Mouse (Mus musculus) limb, embryonic 10.5 days (tissue): ENCODE measurements at regions not wholly inside any gene's neighbourhood (a gene's known extent, or its start where the extent isn't known, plus 50 kb on each side); places are given as distances from the start of the nearest gene placed in this dataset.

Experiments
- DNase-seq: peaks from one replicate; pipeline ENCODE4 v3.0.0-alpha.2; 2017; ENCODE audit warnings: low spot score
- H3K27ac ChIP-seq: fragments of 300-500 bp; sonication (generic); 2 replicates; pipeline ENCODE4 v1.5.1; 2016; ENCODE audit warnings: mild to moderate bottlenecking
- H3K27me3 ChIP-seq: fragments of 300-500 bp; sonication (generic); 2 replicates; pipeline ENCODE4 v1.6.1; 2016; ENCODE audit warnings: low read depth, mild to moderate bottlenecking; ENCODE audit not compliant: poor library complexity, severe bottlenecking
- H3K36me3 ChIP-seq: fragments of 300-500 bp; sonication (generic); 2 replicates; pipeline ENCODE4 v1.6.1; 2016; ENCODE audit warnings: mild to moderate bottlenecking, moderate library complexity
- H3K4me1 ChIP-seq: fragments of 300-500 bp; sonication (generic); 2 replicates; pipeline ENCODE4 v1.6.1; 2016
- H3K4me3 ChIP-seq: fragments of 300-500 bp; sonication (generic); 2 replicates; pipeline ENCODE4 v1.5.1; 2016; ENCODE audit warnings: mild to moderate bottlenecking, moderate library complexity
- H3K9me3 ChIP-seq: fragments of 300-500 bp; sonication (generic); replicated peaks from 2 replicates; pipeline ENCODE4 v1.6.1; 2016; ENCODE audit warnings: mild to moderate bottlenecking
- WGBS: fragments of 180-500 bp; shearing (Covaris S2); methylation state at CpG from one replicate; pipeline ENCODE4 v1.1.7; 2016; 5-methylcytosine and 5-hydroxymethylcytosine counted together

GRCm38 (mm10) chr1:75704832-75705650 lies 159.0 kb downstream of the Slc4a3 start:
- Histone ChIP-seq H3K27ac (peak overlapping the region; percentile 48; the same call in 1 of the 2 replicates), H3K9me3 (no peaks in the 10 kb centered on the region), H3K4me3 (no peak overlapping the region), H3K27me3 (no peaks in the 10 kb centered on the region), H3K4me1 (peaks cover 13% of the 10 kb centered on the region), H3K36me3 (no peaks in the 10 kb centered on the region)
- no peak for DNase-seq
- 55% methylated on average over 24 of the region's 24 CpGs for WGBS

DNA sequence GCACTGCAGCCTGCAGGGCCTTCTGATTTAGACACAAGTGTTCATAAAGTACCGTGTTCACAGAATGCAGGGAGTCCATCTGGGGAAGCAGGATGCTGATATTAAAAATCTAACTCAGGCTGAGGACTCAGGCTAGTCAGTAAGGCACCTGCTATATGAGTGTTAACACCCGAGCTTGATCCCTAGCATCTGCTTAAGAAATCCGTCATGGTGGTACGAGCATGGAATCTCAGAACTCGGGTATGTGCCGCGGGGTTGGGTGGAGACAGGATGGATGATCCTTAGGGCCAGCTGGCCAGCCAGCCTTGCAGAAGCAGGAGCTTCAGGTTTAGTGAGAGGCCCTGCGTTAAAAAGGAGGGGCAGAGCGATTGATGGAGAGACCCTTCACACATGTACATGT lies 160.1 kb downstream of the Slc4a3 start:
- Histone ChIP-seq H3K9me3 (no peaks in the 10 kb centered on the region), H3K27ac (no peak overlapping the region), H3K4me3 (no peak overlapping the region), H3K27me3 (no peaks in the 10 kb centered on the region), H3K4me1 (peaks cover 13% of the 10 kb centered on the region), H3K36me3 (no peaks in the 10 kb centered on the region)
- WGBS = 82% methylated on average over 9 of the region's 9 CpGs
- no peak for DNase-seq

- DNase-seq = no peak
- Histone ChIP-seq H3K4me3 (no peak overlapping the region), H3K27me3 (no peaks in the 10 kb centered on the region), H3K9me3 (no peaks in the 10 kb centered on the region), H3K36me3 (no peaks in the 10 kb centered on the region), H3K27ac (no peak overlapping the region), H3K4me1 (0 out of 2 replicates have a peak, but pooled peaks cover 3% of the 10 kb centered on the region)
- WGBS = 88% methylated on average over 5 of the region's 5 CpGs
These were observed 177.4 kb downstream of the Slc4a3 start for GRCm38 (mm10) chr1:75723431-75723830.

DNA sequence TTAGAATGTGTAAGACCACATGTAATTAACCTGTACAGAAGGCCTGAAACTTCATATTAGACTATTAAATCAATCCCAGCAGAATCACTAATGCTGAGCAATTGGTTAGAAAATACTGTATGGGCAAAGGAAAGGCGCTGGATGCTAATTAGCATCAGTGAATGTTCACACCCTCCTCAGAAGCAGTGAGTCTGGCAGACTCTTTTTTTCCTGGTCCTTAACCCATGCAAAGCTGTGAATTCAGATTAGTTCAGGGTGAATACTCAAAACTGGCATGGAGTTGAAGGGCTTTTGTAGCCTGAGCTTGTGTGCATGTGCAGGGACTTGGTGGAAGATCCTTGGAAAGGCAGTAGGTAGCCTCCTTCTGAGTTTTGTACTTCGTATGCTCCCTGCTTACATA lies 179.3 kb downstream of the Slc4a3 start:
- H3K4me3 ChIP-seq = no peak overlapping the region
- no peak overlapping the region for H3K27ac ChIP-seq
- no peaks in the 10 kb centered on the region for H3K36me3 ChIP-seq
- no peak for DNase-seq
- H3K27me3 ChIP-seq = no peaks in the 10 kb centered on the region
- 0 out of 2 replicates have a peak, but pooled peaks cover 3% of the 10 kb centered on the region for H3K4me1 ChIP-seq
- WGBS = 75% methylated on average over 2 of the region's 2 CpGs
- H3K9me3 ChIP-seq = no peaks in the 10 kb centered on the region

GRCm38 (mm10) chr1:75728859-75729258 lies 182.8 kb downstream of the Slc4a3 start:
- H3K36me3 ChIP-seq = no peaks in the 10 kb centered on the region
- no peaks in the 10 kb centered on the region for H3K27me3 ChIP-seq
- DNase-seq = no peak
- WGBS = 79% methylated on average over 2 of the region's 2 CpGs
- H3K4me3 ChIP-seq = no peak overlapping the region
- H3K27ac ChIP-seq = no peak overlapping the region
- peaks cover 16% of the 10 kb centered on the region; the same call in 1 of the 2 replicates for H3K4me1 ChIP-seq
- no peaks in the 10 kb centered on the region for H3K9me3 ChIP-seq

GRCm38 (mm10) chr1:75733791-75734190 lies 187.7 kb downstream of the Slc4a3 start:
- WGBS = 45% methylated on average over 4 of the region's 4 CpGs
- Histone ChIP-seq H3K36me3 (no peaks in the 10 kb centered on the region), H3K9me3 (no peaks in the 10 kb centered on the region), H3K27me3 (no peaks in the 10 kb centered on the region), H3K4me3 (no peak overlapping the region), H3K4me1 (peaks cover 19% of the 10 kb centered on the region; the same call in 1 of the 2 replicates), H3K27ac (no peak overlapping the region)
- DNase-seq = no peak

DNA sequence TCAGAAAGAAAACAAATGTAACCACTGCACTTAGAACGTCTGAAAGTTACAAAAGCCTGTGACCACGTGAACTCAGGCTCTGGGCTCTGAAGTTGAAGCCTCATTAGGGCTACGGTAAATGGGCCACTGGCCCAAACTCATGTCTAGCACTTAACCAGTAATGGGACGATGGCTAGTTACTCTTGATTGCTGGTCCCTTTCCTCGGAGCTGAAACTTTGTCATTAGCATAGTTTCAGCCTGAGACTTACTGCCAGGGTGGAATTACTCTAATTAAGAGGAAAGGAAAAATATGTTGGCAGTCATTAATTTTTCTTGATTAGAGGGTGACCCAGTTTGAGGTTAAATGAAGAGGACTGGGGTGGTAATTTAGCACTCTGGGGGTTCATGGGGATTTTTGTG lies 192.6 kb downstream of the Slc4a3 start:
- H3K4me1 ChIP-seq = peaks cover 13% of the 10 kb centered on the region; the same call in 1 of the 2 replicates
- peak overlapping the region; percentile 19; the same call in 1 of the 2 replicates for H3K27ac ChIP-seq
- H3K27me3 ChIP-seq = no peaks in the 10 kb centered on the region
- DNase-seq = no peak
- WGBS = 34% methylated on average over 5 of the region's 5 CpGs
- H3K36me3 ChIP-seq = no peaks in the 10 kb centered on the region
- H3K9me3 ChIP-seq = no peaks in the 10 kb centered on the region
- no peak overlapping the region for H3K4me3 ChIP-seq

DNA sequence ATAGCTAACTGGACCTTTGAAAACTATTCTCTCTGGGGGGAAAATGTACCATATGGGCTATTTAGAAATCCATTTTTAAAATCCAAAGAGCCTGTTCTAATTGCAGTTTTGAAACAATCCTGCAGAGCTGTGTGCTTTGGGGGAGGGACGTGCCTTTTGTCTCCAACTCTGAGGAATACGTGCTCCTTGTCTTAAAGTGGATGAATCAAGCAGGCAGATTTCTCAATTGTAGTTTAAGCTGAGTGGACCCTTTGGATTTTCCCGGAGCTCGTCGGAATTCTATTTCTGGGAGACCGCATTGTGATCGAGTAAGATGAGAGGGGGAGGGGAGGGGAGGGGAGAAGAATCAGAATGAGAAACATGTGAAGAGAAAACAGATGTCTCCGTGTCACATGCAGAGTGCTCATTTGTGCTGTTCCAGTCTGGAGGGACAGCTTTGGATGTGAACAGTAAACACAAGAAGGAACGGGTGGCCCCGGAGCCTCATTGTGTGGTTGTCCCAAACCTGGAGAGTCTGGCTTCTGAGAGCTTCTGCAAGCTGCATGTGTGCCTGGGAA lies 203.7 kb downstream of the Slc4a3 start:
- H3K9me3 ChIP-seq = no peaks in the 10 kb centered on the region
- H3K4me3 ChIP-seq = no peak overlapping the region
- H3K36me3 ChIP-seq = no peaks in the 10 kb centered on the region
- no peaks in the 10 kb centered on the region for H3K27me3 ChIP-seq
- peak overlapping the region; percentile 75 for H3K27ac ChIP-seq
- 67% methylated on average over 10 of the region's 10 CpGs for WGBS
- H3K4me1 ChIP-seq = peaks cover 21% of the 10 kb centered on the region
- no peak for DNase-seq

DNA sequence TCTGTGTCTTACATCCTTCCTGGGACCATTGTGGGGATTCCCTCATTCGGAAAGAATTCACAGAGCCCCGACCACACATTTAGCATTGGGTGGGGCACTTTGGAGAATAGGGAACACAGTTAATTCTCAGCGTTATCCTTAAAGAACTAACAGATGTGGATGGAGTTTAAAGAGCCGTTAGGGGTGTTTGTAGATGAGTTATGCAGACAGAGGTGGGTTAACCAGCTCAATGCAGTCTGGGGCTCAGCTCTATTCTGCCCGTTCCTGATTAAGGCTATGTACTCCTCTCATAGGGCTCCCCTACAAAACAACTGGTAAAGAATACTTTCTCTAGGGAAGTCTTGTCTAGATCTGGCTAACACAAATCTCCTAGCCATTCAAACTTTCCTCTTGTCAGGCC lies 226.1 kb downstream of the Slc4a3 start:
- H3K27me3 ChIP-seq = no peaks in the 10 kb centered on the region
- no peaks in the 10 kb centered on the region for H3K36me3 ChIP-seq
- WGBS = 55% methylated on average over 5 of the region's 5 CpGs
- H3K4me1 ChIP-seq = peaks cover 38% of the 10 kb centered on the region
- H3K4me3 ChIP-seq = no peak overlapping the region
- no peak for DNase-seq
- H3K27ac ChIP-seq = peak overlapping the region; percentile 89
- H3K9me3 ChIP-seq = no peaks in the 10 kb centered on the region

DNA sequence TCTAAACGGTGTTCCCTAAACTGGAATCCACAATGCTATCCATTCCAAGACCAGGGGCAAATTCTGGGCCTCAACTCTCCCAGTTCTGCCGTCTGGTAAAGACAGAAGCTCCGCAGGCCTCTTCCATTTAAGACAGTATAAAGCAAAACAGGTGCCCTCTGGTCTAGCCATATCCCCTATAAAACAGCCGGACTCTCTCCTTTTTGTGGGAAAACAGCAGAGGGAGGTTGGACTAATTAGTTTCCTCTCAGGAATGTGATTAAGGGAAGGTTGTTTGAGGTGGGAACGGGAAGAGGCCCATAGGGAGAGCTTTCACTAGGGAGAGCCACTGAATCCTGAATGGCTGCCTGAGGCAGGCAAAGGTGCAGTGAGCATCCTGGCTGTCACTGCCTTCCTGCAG lies 226.9 kb downstream of the Slc4a3 start:
- Histone ChIP-seq H3K27me3 (no peaks in the 10 kb centered on the region), H3K36me3 (no peaks in the 10 kb centered on the region), H3K27ac (peak overlapping the region; percentile 89), H3K4me3 (no peak overlapping the region), H3K9me3 (no peaks in the 10 kb centered on the region), H3K4me1 (peaks cover 38% of the 10 kb centered on the region)
- 28% methylated on average over 5 of the region's 5 CpGs for WGBS
- no peak for DNase-seq

DNA sequence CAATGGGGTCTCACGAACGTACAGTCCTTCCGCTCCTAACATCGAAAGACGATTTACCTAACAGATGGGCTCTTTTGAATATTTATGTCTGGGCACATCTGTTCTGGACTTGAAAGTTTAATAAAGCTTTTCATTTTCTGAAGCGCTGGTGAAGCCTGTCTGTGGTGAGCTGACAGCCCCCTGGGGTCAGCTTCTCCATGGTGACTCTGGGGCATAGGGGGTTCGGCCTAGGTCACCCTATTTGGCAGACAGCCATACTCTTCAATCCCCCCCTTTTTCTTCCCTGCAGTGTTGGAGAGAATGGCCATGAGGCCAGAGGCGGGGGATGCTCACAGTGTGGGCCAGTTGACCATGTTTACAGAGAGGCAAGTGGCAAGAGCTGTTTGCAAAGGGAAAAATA lies 232.8 kb downstream of the Slc4a3 start:
- H3K4me3 ChIP-seq = no peak overlapping the region
- DNase-seq = no peak
- peaks cover 9% of the 10 kb centered on the region for H3K4me1 ChIP-seq
- WGBS = 70% methylated on average over 8 of the region's 8 CpGs
- H3K9me3 ChIP-seq = no peaks in the 10 kb centered on the region
- H3K36me3 ChIP-seq = no peaks in the 10 kb centered on the region
- peak overlapping the region; percentile 61; the same call in 1 of the 2 replicates for H3K27ac ChIP-seq
- no peaks in the 10 kb centered on the region for H3K27me3 ChIP-seq

GRCm38 (mm10) chr1:75783206-75783605 lies 237.1 kb downstream of the Slc4a3 start:
- H3K36me3 ChIP-seq = no peaks in the 10 kb centered on the region
- no peaks in the 10 kb centered on the region for H3K9me3 ChIP-seq
- DNase-seq = no peak
- 83% methylated on average over 2 of the region's 2 CpGs for WGBS
- H3K4me1 ChIP-seq = peaks cover 33% of the 10 kb centered on the region
- no peak overlapping the region for H3K4me3 ChIP-seq
- no peak overlapping the region for H3K27ac ChIP-seq
- H3K27me3 ChIP-seq = no peaks in the 10 kb centered on the region

GRCm38 (mm10) chr1:75786173-75786820 lies 240.2 kb downstream of the Slc4a3 start:
- no peaks in the 10 kb centered on the region for H3K27me3 ChIP-seq
- H3K9me3 ChIP-seq = no peaks in the 10 kb centered on the region
- no peaks in the 10 kb centered on the region for H3K36me3 ChIP-seq
- H3K27ac ChIP-seq = peak overlapping the region; percentile 78
- 23% methylated on average over 10 of the region's 10 CpGs for WGBS
- H3K4me1 ChIP-seq = peaks cover 37% of the 10 kb centered on the region
- H3K4me3 ChIP-seq = no peak overlapping the region
- peak; percentile 48 for DNase-seq
